Mouse (Mus musculus) limb, embryonic 13.5 days (tissue): ENCODE data around the gene Jade1. TPM values are rescaled to one million over a fixed set of nuclear protein-coding genes. Genes with fewer than 3 reads are reported as not detected.

ENCODE experiments used
- ATAC-seq: fragments of 200-750 bp; cut with Nextera tagmentation; 2 replicates; pipeline ENCODE4 v1.8.0; 2017; ENCODE audit warnings: low read depth, moderate number of reproducible peaks, moderate TSS enrichment; ENCODE audit not compliant: low FRiP score
- H3K27ac ChIP-seq: fragments of 300-500 bp; sonication (generic); 2 replicates; pipeline ENCODE4 v1.5.1; 2015; ENCODE audit warnings: inconsistent platforms, mild to moderate bottlenecking, moderate library complexity
- H3K27me3 ChIP-seq: fragments of 300-500 bp; sonication (generic); 2 replicates; pipeline ENCODE4 v1.6.1; 2015; ENCODE audit warnings: mild to moderate bottlenecking, inconsistent platforms
- H3K36me3 ChIP-seq: fragments of 300-500 bp; sonication (generic); 2 replicates; pipeline ENCODE4 v1.6.1; 2015; ENCODE audit warnings: inconsistent platforms, mild to moderate bottlenecking, moderate library complexity
- H3K4me1 ChIP-seq: fragments of 300-500 bp; sonication (generic); 2 replicates; pipeline ENCODE4 v1.6.1; 2015; ENCODE audit warnings: inconsistent platforms
- H3K4me2 ChIP-seq: fragments of 300-500 bp; sonication (generic); replicated peaks from 2 replicates; pipeline ENCODE4 v1.6.1; 2015; ENCODE audit warnings: inconsistent platforms, mild to moderate bottlenecking, moderate library complexity
- H3K4me3 ChIP-seq: fragments of 300-500 bp; sonication (generic); 2 replicates; pipeline ENCODE4 v1.5.1; 2015; ENCODE audit warnings: moderate library complexity, mild to moderate bottlenecking, inconsistent platforms
- H3K9ac ChIP-seq: fragments of 300-500 bp; sonication (generic); 2 replicates; pipeline ENCODE4 v1.6.1; 2015; ENCODE audit warnings: mild to moderate bottlenecking, inconsistent platforms
- H3K9me3 ChIP-seq: fragments of 300-500 bp; sonication (generic); 2 replicates; pipeline ENCODE4 v1.6.1; 2016; ENCODE audit warnings: inconsistent platforms
- WGBS: fragments of 180-500 bp; shearing (Covaris S2); methylation state at CpG from one replicate; pipeline ENCODE4 v1.1.7; 2015; 5-methylcytosine and 5-hydroxymethylcytosine counted together
- polyA plus RNA-seq: library from polyadenylated mRNA; unstranded; fragments of >200 nt; fragmentation: Nextera tagmentation; extraction: Ambion mirVana; gene quantifications from 2 replicates; pipeline ENCODE4 v1.2.1, GENCODE M21; 2015

The Jade1 gene
- polyA plus RNA-seq, 1 experiment from 2014 or later, result 11.4 TPM

GRCm38 (mm10) chr3:41606330-41606664 is 50.8 kb downstream of the Jade1 start:
- WGBS, result 85% methylated on average over 4 of the region's 4 CpGs
- no peak for ATAC-seq
- no peak overlapping the region for H3K4me3 ChIP-seq

DNA sequence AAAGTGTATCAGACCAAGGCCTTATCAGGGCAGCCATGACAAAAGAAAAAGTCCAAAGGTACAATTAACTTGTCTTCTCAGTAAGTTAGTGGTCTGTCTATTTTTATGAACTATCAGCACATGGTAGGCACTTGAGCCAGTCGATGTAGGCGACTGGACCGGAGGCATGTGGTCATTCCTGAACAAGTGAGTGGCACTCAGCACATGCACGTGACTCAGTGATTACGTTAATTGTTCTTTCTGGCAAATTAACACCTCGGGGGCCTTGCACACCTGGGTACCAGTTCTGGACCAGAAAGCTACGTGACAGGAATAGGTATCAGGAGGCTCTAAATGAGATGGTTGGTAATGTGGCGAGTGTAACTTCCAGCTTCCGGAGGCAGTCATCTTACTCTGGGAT is 51.5 kb downstream of the Jade1 start:
- Histone ChIP-seq H3K36me3 (peaks cover 48% of the 10 kb centered on the region), H3K27me3 (no peaks in the 10 kb centered on the region), H3K4me2 (no peak overlapping the region), H3K4me3 (no peak overlapping the region), H3K9me3 (no peaks in the 10 kb centered on the region), H3K27ac (no peak overlapping the region), H3K9ac (no peak overlapping the region), H3K4me1 (peaks cover 19% of the 10 kb centered on the region)
- 81% methylated on average over 9 of the region's 9 CpGs for WGBS
- no peak for ATAC-seq

More at GRCm38 (mm10) chr3:41606330-41606664, 50.8 kb downstream of the Jade1 start:
- peaks cover 45% of the 10 kb centered on the region for H3K36me3 ChIP-seq
- no peak overlapping the region for H3K9ac ChIP-seq
- no peak overlapping the region for H3K27ac ChIP-seq
- no peaks in the 10 kb centered on the region for H3K9me3 ChIP-seq
- H3K4me2 ChIP-seq, result no peak overlapping the region
- peaks cover 19% of the 10 kb centered on the region for H3K4me1 ChIP-seq
- H3K27me3 ChIP-seq, result no peaks in the 10 kb centered on the region

- peaks cover 51% of the 10 kb centered on the region for H3K36me3 ChIP-seq
- no peak for ATAC-seq
- H3K9me3 ChIP-seq, result no peaks in the 10 kb centered on the region
- WGBS, result 87% methylated on average over 8 of the region's 8 CpGs
- H3K4me1 ChIP-seq, result peaks cover 19% of the 10 kb centered on the region
- no peaks in the 10 kb centered on the region for H3K27me3 ChIP-seq
- H3K9ac ChIP-seq, result no peak overlapping the region
- H3K4me3 ChIP-seq, result no peak overlapping the region
- no peak overlapping the region for H3K27ac ChIP-seq
- no peak overlapping the region for H3K4me2 ChIP-seq
These were observed 51.9 kb downstream of the Jade1 start for GRCm38 (mm10) chr3:41607467-41607866.

- Histone ChIP-seq H3K27me3 (no peaks in the 10 kb centered on the region), H3K4me3 (no peak overlapping the region), H3K36me3 (peaks cover 67% of the 10 kb centered on the region), H3K4me1 (peaks cover 4% of the 10 kb centered on the region), H3K27ac (no peak overlapping the region), H3K9ac (no peak overlapping the region), H3K4me2 (no peak overlapping the region), H3K9me3 (no peaks in the 10 kb centered on the region)
- 86% methylated on average over 5 of the region's 5 CpGs for WGBS
- ATAC-seq, result no peak
These were observed 53.5 kb downstream of the Jade1 start for GRCm38 (mm10) chr3:41609071-41609470.

DNA sequence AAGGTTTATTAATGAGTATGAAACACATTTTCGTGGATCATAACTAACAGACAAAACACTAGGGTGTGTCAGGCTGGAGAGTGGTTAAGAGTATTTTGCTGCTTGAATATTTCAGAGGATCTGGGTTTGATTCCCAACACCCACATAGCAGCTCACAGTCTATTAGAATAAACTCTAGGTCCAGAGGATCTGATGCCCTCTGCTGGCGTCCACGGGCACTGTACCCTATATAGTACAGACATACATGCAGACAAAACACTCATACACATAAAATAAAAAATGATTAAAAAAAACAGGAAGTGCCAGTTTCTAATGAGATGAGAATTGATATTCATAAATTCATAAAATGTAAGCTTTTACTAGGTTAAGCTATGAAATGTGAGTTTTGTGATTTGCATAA is 56.7 kb downstream of the Jade1 start:
- H3K36me3 ChIP-seq, result peaks cover 57% of the 10 kb centered on the region

DNA sequence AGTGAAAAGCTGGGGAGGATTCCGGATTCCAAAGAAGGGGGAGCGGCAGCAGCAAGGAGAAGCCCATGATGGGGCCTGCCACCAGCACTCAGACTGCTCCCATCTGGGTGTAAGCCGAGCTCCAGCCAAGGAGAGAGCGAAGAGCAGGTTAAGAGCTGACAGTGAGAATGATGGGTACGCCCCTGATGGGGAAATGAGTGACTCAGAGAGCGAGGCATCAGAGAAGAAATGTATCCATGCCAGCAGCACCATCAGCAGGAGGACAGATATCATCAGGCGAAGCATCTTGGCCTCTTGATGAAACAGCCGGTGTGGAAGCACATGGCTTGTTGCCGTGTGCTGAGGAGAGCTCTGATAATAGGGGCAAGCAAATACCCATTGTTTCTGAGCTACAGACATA is 58.2 kb downstream of the Jade1 start:
- H3K9me3 ChIP-seq, result no peaks in the 10 kb centered on the region
- no peak overlapping the region for H3K27ac ChIP-seq
- H3K36me3 ChIP-seq, result peaks cover 57% of the 10 kb centered on the region
- ATAC-seq, result no peak
- no peaks in the 10 kb centered on the region for H3K4me1 ChIP-seq
- H3K9ac ChIP-seq, result no peak overlapping the region
- 91% methylated on average over 9 of the region's 9 CpGs for WGBS
- H3K27me3 ChIP-seq, result no peaks in the 10 kb centered on the region
- no peak overlapping the region for H3K4me3 ChIP-seq
- no peak overlapping the region for H3K4me2 ChIP-seq

More for the DNA sequence above, 56.7 kb downstream of the Jade1 start:
- Histone ChIP-seq H3K27ac (no peak overlapping the region), H3K27me3 (no peaks in the 10 kb centered on the region), H3K4me3 (no peak overlapping the region), H3K9ac (no peak overlapping the region), H3K4me2 (no peak overlapping the region), H3K9me3 (no peaks in the 10 kb centered on the region), H3K4me1 (no peaks in the 10 kb centered on the region)
- 90% methylated on average over 3 of the region's 3 CpGs for WGBS
- no peak for ATAC-seq

- no peaks in the 10 kb centered on the region for H3K9me3 ChIP-seq
- H3K27me3 ChIP-seq, result no peaks in the 10 kb centered on the region
- no peak overlapping the region for H3K27ac ChIP-seq
- no peak overlapping the region for H3K4me2 ChIP-seq
- H3K9ac ChIP-seq, result no peak overlapping the region
- WGBS, result 90% methylated on average over 5 of the region's 5 CpGs
- no peaks in the 10 kb centered on the region for H3K4me1 ChIP-seq
- H3K4me3 ChIP-seq, result no peak overlapping the region
- H3K36me3 ChIP-seq, result peaks cover 51% of the 10 kb centered on the region
- ATAC-seq, result no peak
These were observed 58.9 kb downstream of the Jade1 start for GRCm38 (mm10) chr3:41614230-41614985.

DNA sequence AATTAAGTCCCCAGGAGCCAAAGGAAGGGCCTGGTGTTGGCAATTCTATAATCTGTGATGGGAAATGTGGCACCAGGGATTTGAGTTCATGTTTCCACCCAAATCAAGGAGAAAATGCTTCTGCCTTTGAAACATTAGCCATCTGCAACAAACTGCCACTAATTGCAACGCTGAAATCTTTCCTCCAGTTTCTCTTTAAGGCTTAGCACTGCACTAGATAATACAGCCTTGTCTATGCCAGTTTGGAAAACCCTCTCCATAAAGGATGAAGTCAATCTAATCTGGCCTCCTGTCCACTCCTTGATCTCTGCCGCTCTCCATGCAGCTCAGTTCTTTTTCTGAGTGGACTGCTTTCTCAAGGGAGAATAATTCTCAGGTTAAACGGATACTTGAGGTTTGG is 62.5 kb downstream of the Jade1 start:
- Histone ChIP-seq H3K36me3 (peaks cover 17% of the 10 kb centered on the region), H3K4me3 (no peak overlapping the region), H3K9me3 (no peaks in the 10 kb centered on the region), H3K4me2 (no peak overlapping the region), H3K27me3 (no peaks in the 10 kb centered on the region), H3K9ac (no peak overlapping the region), H3K27ac (no peak overlapping the region), H3K4me1 (no peaks in the 10 kb centered on the region)
- 81% methylated on average over 3 of the region's 3 CpGs for WGBS
- no peak for ATAC-seq

- H3K4me2 ChIP-seq, result no peak overlapping the region
- ATAC-seq, result no peak
- no peak overlapping the region for H3K9ac ChIP-seq
- 89% methylated on average over 3 of the region's 3 CpGs for WGBS
- no peaks in the 10 kb centered on the region for H3K9me3 ChIP-seq
- H3K27ac ChIP-seq, result no peak overlapping the region
- H3K4me3 ChIP-seq, result no peak overlapping the region
- no peaks in the 10 kb centered on the region for H3K4me1 ChIP-seq
- no peaks in the 10 kb centered on the region for H3K27me3 ChIP-seq
- H3K36me3 ChIP-seq, result peaks cover 13% of the 10 kb centered on the region
These were observed 63.0 kb downstream of the Jade1 start for GRCm38 (mm10) chr3:41618488-41618887.

- Histone ChIP-seq H3K9ac (no peak overlapping the region), H3K4me2 (no peak overlapping the region), H3K4me3 (no peak overlapping the region), H3K27ac (no peak overlapping the region), H3K9me3 (no peaks in the 10 kb centered on the region), H3K36me3 (peaks cover 4% of the 10 kb centered on the region; the same call in 1 of the 2 replicates), H3K27me3 (no peaks in the 10 kb centered on the region), H3K4me1 (no peaks in the 10 kb centered on the region)
- no peak for ATAC-seq
- 87% methylated on average over 7 of the region's 7 CpGs for WGBS
These were observed 65.4 kb downstream of the Jade1 start for GRCm38 (mm10) chr3:41620971-41621370.

DNA sequence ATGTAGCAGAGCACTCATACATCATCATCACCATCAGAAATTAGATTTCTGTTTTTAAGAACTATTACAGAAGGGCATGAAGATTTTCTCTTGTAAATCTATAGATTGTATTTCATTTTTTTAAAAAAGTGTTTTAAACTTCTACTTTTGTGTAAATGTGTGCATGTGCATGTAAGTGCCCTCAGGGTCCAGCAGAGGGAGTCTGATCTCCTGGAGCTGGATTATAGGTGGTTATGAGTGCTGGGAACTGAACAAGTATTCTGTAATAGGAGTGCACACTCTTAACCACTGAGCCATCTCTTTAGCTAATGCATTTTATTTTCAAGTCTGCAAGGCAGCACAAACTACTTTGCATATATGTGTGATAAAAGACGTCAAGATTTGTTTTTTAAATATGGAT is 100.1 kb downstream of the Jade1 start:
- peaks cover 36% of the 10 kb centered on the region for H3K36me3 ChIP-seq
- WGBS, result 91% methylated on average over 1 of the region's 1 CpGs
- H3K27me3 ChIP-seq, result no peaks in the 10 kb centered on the region
- H3K4me3 ChIP-seq, result no peak overlapping the region
- no peak overlapping the region for H3K4me2 ChIP-seq
- no peaks in the 10 kb centered on the region; the same call in 1 of the 2 replicates for H3K9me3 ChIP-seq
- no peak for ATAC-seq
- H3K9ac ChIP-seq, result no peak overlapping the region
- no peaks in the 10 kb centered on the region for H3K4me1 ChIP-seq
- H3K27ac ChIP-seq, result no peak overlapping the region
